Mouse (Mus musculus) mouse trophoblast stem cell (cell line): Measurements from ENCODE around the gene Lrrc55.

Experiments
- in situ Hi-C, 2 experiments: fragments of 300-500 bp; cut with MseI, MboI; formaldehyde crosslinking; loops; 2 replicates in 1 of 2; 3 replicates in 1 of 2; pipeline ENCODE4 v1.15.1; 2025

The Lrrc55 gene

GRCm38 (mm10) chr2:85172071-85172762, 24.8 kb downstream of the Lrrc55 start:
- in situ Hi-C loops: no loop called here

- in situ Hi-C loops: no loop called here
Measured at GRCm38 (mm10) chr2:85168327-85168726, 28.7 kb downstream of the Lrrc55 start.

GRCm38 (mm10) chr2:85167624-85168023, 29.4 kb downstream of the Lrrc55 start:
- in situ Hi-C loops: no loop called here

GRCm38 (mm10) chr2:85163311-85164047, 33.5 kb downstream of the Lrrc55 start:
- in situ Hi-C loops: no loop called here

GRCm38 (mm10) chr2:85161638-85162093, 35.3 kb downstream of the Lrrc55 start:
- in situ Hi-C loops: no loop called here

GRCm38 (mm10) chr2:85160901-85161637, 35.9 kb downstream of the Lrrc55 start:
- in situ Hi-C loops: no loop called here

GRCm38 (mm10) chr2:85157382-85157781, 39.6 kb downstream of the Lrrc55 start:
- in situ Hi-C loops: no loop called here

- in situ Hi-C loops: no loop called here
Measured at GRCm38 (mm10) chr2:85156136-85156535, 40.9 kb downstream of the Lrrc55 start.

GRCm38 (mm10) chr2:85155334-85155733, 41.7 kb downstream of the Lrrc55 start:
- in situ Hi-C loops: no loop called here

GRCm38 (mm10) chr2:85151233-85151632, 45.8 kb downstream of the Lrrc55 start:
- in situ Hi-C loops: no loop called here

GRCm38 (mm10) chr2:85150373-85150772, 46.6 kb downstream of the Lrrc55 start:
- in situ Hi-C loops: no loop called here

- in situ Hi-C loops: no loop called here
Measured at GRCm38 (mm10) chr2:85147481-85147880, 49.5 kb downstream of the Lrrc55 start.

GRCm38 (mm10) chr2:85145346-85145745, 51.7 kb downstream of the Lrrc55 start:
- in situ Hi-C loops: no loop called here

- in situ Hi-C loops: no loop called here
Measured at GRCm38 (mm10) chr2:85144908-85145307, 52.1 kb downstream of the Lrrc55 start.

GRCm38 (mm10) chr2:85140833-85141232, 56.2 kb downstream of the Lrrc55 start:
- in situ Hi-C loops: no loop called here

- in situ Hi-C loops: no loop called here
Measured at GRCm38 (mm10) chr2:85139846-85140245, 57.2 kb downstream of the Lrrc55 start.

GRCm38 (mm10) chr2:85139393-85139792, 57.6 kb downstream of the Lrrc55 start:
- in situ Hi-C loops: no loop called here

- in situ Hi-C loops: no loop called here
Measured at GRCm38 (mm10) chr2:85138143-85138542, 58.9 kb downstream of the Lrrc55 start.

- in situ Hi-C loops: no loop called here
Measured at GRCm38 (mm10) chr2:85137601-85138140, 59.3 kb downstream of the Lrrc55 start.

- in situ Hi-C loops: no loop called here
Measured at GRCm38 (mm10) chr2:85136831-85137520, 60.0 kb downstream of the Lrrc55 start.

- in situ Hi-C loops: no loop called here
Measured at GRCm38 (mm10) chr2:85136089-85136488, 60.9 kb downstream of the Lrrc55 start, which contains the start of gene Aplnr. Gene Aplnr, plus strand, starts transcription at chr2:85136225.
